Mouse (Mus musculus) embryonic facial prominence, embryonic 14.5 days (tissue): ENCODE measurements at regions not wholly inside any gene's neighbourhood (a gene's known extent, or its start where the extent isn't known, plus 50 kb on each side); places are given as distances from the start of the nearest gene placed in this dataset.

Experiments used
- ATAC-seq: fragments of 200-750 bp; cut with Nextera tagmentation; 2 replicates; pipeline ENCODE4 v1.8.0; 2017; ENCODE audit warnings: low read depth, moderate number of reproducible peaks, moderate TSS enrichment
- DNase-seq: peaks from one replicate; pipeline ENCODE4 v3.0.0-alpha.2; 2015; ENCODE audit warnings: low spot score
- H3K27ac ChIP-seq: fragments of 300-500 bp; sonication (generic); replicated peaks from 2 replicates; pipeline ENCODE4 v1.5.1; 2014; ENCODE audit warnings: low read depth, mild to moderate bottlenecking, low read length, moderate library complexity
- H3K27me3 ChIP-seq: fragments of 300-500 bp; sonication (generic); replicated peaks from 2 replicates; pipeline ENCODE4 v1.6.1; 2014; ENCODE audit warnings: low read length; ENCODE audit not compliant: control insufficient read depth, insufficient read depth
- H3K36me3 ChIP-seq: fragments of 300-500 bp; sonication (generic); 2 replicates; pipeline ENCODE4 v1.6.1; 2014; ENCODE audit warnings: low read length, mixed read lengths; ENCODE audit not compliant: control insufficient read depth, insufficient read depth
- H3K4me1 ChIP-seq: fragments of 300-500 bp; sonication (generic); 2 replicates; pipeline ENCODE4 v1.6.1; 2014; ENCODE audit warnings: antibody characterized with exemption, low read length; ENCODE audit not compliant: control insufficient read depth, insufficient read depth
- H3K4me2 ChIP-seq: fragments of 300-500 bp; sonication (generic); 2 replicates; pipeline ENCODE4 v1.6.1; 2014; ENCODE audit warnings: low read depth, mild to moderate bottlenecking, low read length, moderate library complexity, mixed read lengths
- H3K4me3 ChIP-seq: fragments of 300-500 bp; sonication (generic); 2 replicates; pipeline ENCODE4 v1.5.1; 2014; ENCODE audit warnings: low read depth, mild to moderate bottlenecking, low read length
- H3K9ac ChIP-seq: fragments of 300-500 bp; sonication (generic); 2 replicates; pipeline ENCODE4 v1.6.1; 2014; ENCODE audit warnings: low read depth, mild to moderate bottlenecking, low read length, moderate library complexity, mixed read lengths
- H3K9me3 ChIP-seq: fragments of 300-500 bp; sonication (generic); 2 replicates; pipeline ENCODE4 v1.6.1; 2016; ENCODE audit warnings: low read length; ENCODE audit not compliant: control insufficient read depth
- WGBS: fragments of 180-500 bp; shearing (Covaris S2); extraction: QIAGEN DNeasy Blood & Tissue Kit; methylation state at CpG from one replicate; pipeline ENCODE4 v1.1.7; 2014; 5-methylcytosine and 5-hydroxymethylcytosine counted together

DNA sequence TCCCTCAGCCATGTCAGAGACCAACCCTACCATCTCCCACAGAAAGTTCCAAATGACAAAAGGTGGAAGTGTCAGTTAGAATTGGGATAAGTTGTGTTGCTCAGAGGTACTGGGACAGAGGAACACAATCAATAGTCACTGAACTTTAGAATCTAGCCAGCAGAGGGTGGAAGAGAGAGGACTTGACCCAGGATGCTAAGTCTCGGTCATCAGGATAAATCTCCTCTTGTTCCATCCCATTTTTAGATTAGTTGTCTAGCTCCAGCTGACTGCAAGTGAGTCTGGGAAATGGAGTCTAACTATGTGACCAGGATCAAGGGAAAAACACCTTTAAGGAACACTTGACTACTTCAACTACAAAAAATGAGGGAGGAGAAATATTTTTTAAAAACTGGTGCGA lies 91.5 kb downstream of the Fam84b start:
- H3K27me3 ChIP-seq: no peaks in the 10 kb centered on the region
- DNase-seq (no peak), ATAC-seq (no peak)
- no peak overlapping the region for H3K9ac ChIP-seq
- no peak overlapping the region for H3K27ac ChIP-seq
- no peaks in the 10 kb centered on the region for H3K36me3 ChIP-seq
- H3K9me3 ChIP-seq: no peaks in the 10 kb centered on the region
- no peak overlapping the region for H3K4me3 ChIP-seq
- no peak overlapping the region for H3K4me2 ChIP-seq
- 66% methylated on average over 2 of the region's 2 CpGs for WGBS
- H3K4me1 ChIP-seq: 0 out of 2 replicates have a peak, but pooled peaks cover 5% of the 10 kb centered on the region

DNA sequence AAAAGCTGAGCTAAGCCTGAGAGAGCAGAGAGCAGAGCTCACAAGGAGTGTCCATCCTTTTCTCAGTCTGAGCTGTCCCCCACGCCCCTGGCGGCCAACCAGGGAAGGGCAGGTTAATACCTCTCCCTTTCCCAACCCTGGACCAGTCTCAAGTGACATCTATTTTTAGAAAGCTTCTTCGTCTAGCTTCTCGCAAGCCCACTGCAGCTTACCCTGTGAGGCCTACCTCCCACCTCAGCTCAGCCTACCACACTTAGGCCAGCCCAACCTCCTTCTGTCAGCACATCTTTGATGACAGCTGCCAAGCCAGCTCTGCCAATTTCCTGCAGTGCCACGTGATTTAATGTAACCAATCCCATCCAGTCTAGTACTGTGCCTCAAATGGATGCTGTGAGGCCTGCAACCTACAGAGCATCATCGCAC lies 93.6 kb downstream of the Fam84b start:
- H3K9me3 ChIP-seq: no peaks in the 10 kb centered on the region
- no peak overlapping the region for H3K4me2 ChIP-seq
- H3K4me1 ChIP-seq: 0 out of 2 replicates have a peak, but pooled peaks cover 5% of the 10 kb centered on the region
- ATAC-seq (peak; percentile 75), DNase-seq (peak; percentile 30)
- 22% methylated on average over 6 of the region's 6 CpGs for WGBS
- H3K36me3 ChIP-seq: no peaks in the 10 kb centered on the region
- H3K27me3 ChIP-seq: no peaks in the 10 kb centered on the region
- no peak overlapping the region for H3K4me3 ChIP-seq
- H3K9ac ChIP-seq: no peak overlapping the region
- H3K27ac ChIP-seq: no peak overlapping the region

- no peak for ATAC-seq
- H3K9ac ChIP-seq: no peak overlapping the region
- no peak overlapping the region for H3K27ac ChIP-seq
- DNase-seq: no peak
- H3K4me1 ChIP-seq: no peaks in the 10 kb centered on the region
- H3K4me3 ChIP-seq: no peak overlapping the region
- WGBS: 88% methylated on average over 5 of the region's 5 CpGs
- no peaks in the 10 kb centered on the region for H3K27me3 ChIP-seq
- H3K9me3 ChIP-seq: no peaks in the 10 kb centered on the region
- no peak overlapping the region for H3K4me2 ChIP-seq
- H3K36me3 ChIP-seq: no peaks in the 10 kb centered on the region
These were observed 99.3 kb downstream of the Fam84b start for GRCm38 (mm10) chr15:60754246-60754645.

- Histone ChIP-seq H3K27ac (no peak overlapping the region), H3K4me2 (no peak overlapping the region), H3K27me3 (no peaks in the 10 kb centered on the region), H3K4me3 (no peak overlapping the region), H3K9ac (no peak overlapping the region), H3K4me1 (no peaks in the 10 kb centered on the region), H3K36me3 (no peaks in the 10 kb centered on the region), H3K9me3 (no peaks in the 10 kb centered on the region)
- no peak for DNase-seq
- 55% methylated on average over 2 of the region's 2 CpGs for WGBS
- no peak for ATAC-seq
These were observed 114.0 kb downstream of the Fam84b start for GRCm38 (mm10) chr15:60739598-60739997.

GRCm38 (mm10) chr15:60738258-60738657 lies 115.3 kb downstream of the Fam84b start:
- H3K36me3 ChIP-seq: no peaks in the 10 kb centered on the region
- H3K4me3 ChIP-seq: no peak overlapping the region
- no peak overlapping the region for H3K4me2 ChIP-seq
- no peaks in the 10 kb centered on the region for H3K4me1 ChIP-seq
- no peak for ATAC-seq
- no peaks in the 10 kb centered on the region for H3K9me3 ChIP-seq
- H3K27me3 ChIP-seq: no peaks in the 10 kb centered on the region
- H3K27ac ChIP-seq: no peak overlapping the region
- DNase-seq: no peak
- 79% methylated on average over 3 of the region's 3 CpGs for WGBS
- no peak overlapping the region for H3K9ac ChIP-seq

- Histone ChIP-seq H3K27me3 (no peaks in the 10 kb centered on the region), H3K4me1 (no peaks in the 10 kb centered on the region), H3K9me3 (no peaks in the 10 kb centered on the region), H3K9ac (no peak overlapping the region), H3K27ac (no peak overlapping the region), H3K4me3 (no peak overlapping the region), H3K4me2 (no peak overlapping the region), H3K36me3 (no peaks in the 10 kb centered on the region)
- no peak for DNase-seq
- ATAC-seq: no peak
These were observed 121.2 kb downstream of the Fam84b start for GRCm38 (mm10) chr15:60732416-60732815.

DNA sequence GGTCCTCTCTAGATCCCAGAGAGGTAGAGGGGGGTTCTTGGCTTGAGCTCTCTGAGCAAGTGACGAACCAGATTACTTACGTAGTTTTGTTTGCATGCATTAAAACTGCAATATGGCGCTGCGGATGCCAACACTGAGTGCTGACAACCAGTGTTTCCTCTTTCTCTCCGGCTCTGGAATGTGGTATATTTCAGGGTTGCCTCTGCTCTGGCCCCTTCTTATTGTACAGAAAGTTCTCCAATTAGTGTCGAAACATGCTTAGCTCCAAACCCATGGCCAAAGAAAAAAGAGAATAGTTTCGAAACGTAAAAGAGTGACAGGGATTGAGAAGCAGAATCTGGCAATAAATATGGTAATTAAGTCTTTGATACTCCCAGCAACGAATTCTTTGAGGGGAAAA lies 124.8 kb downstream of the Fam84b start:
- no peaks in the 10 kb centered on the region for H3K36me3 ChIP-seq
- no peaks in the 10 kb centered on the region for H3K27me3 ChIP-seq
- no peaks in the 10 kb centered on the region for H3K9me3 ChIP-seq
- H3K4me1 ChIP-seq: no peaks in the 10 kb centered on the region
- H3K4me3 ChIP-seq: no peak overlapping the region
- no peak overlapping the region for H3K4me2 ChIP-seq
- ATAC-seq (no peak), DNase-seq (no peak)
- 69% methylated on average over 9 of the region's 9 CpGs for WGBS
- H3K27ac ChIP-seq: no peak overlapping the region
- no peak overlapping the region for H3K9ac ChIP-seq

GRCm38 (mm10) chr15:60728337-60728736 lies 125.2 kb downstream of the Fam84b start:
- no peak overlapping the region for H3K4me2 ChIP-seq
- DNase-seq (no peak), ATAC-seq (no peak)
- H3K36me3 ChIP-seq: no peaks in the 10 kb centered on the region
- no peak overlapping the region for H3K9ac ChIP-seq
- H3K9me3 ChIP-seq: no peaks in the 10 kb centered on the region
- H3K4me3 ChIP-seq: no peak overlapping the region
- no peak overlapping the region for H3K27ac ChIP-seq
- no peaks in the 10 kb centered on the region for H3K27me3 ChIP-seq
- no peaks in the 10 kb centered on the region for H3K4me1 ChIP-seq
- 72% methylated on average over 4 of the region's 4 CpGs for WGBS

DNA sequence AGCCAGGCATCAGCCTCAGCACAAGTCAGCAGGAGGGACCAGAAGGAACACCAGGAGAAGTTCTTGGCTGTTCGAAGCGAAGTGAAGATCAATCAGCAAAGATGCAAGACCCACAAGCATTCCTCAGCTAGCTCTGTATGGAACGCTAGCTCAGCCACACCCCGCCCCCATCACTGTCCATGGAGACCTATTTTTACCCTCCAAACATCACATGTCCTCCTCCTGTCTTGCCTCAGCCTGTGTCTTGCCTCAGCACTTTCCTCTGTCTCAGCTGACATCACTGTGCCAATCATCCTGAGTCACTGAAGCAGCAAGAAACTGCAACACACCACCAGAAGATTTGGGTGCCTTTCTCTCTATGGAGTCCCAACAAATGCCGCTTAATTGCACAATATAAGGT lies 134.2 kb downstream of the Fam84b start:
- no peaks in the 10 kb centered on the region for H3K27me3 ChIP-seq
- H3K4me1 ChIP-seq: no peaks in the 10 kb centered on the region
- 0 out of 2 replicates have a peak, but pooled peaks cover 3% of the 10 kb centered on the region for H3K9me3 ChIP-seq
- H3K4me2 ChIP-seq: no peak overlapping the region
- ATAC-seq (no peak), DNase-seq (no peak)
- H3K36me3 ChIP-seq: no peaks in the 10 kb centered on the region
- H3K9ac ChIP-seq: no peak overlapping the region
- no peak overlapping the region for H3K27ac ChIP-seq
- WGBS: 86% methylated on average over 4 of the region's 5 CpGs
- no peak overlapping the region for H3K4me3 ChIP-seq
